In genomic region chr4:136206033-136206893, GRCm38 (mm10) we compare ENCODE assay signal across 8 mouse cellular contexts. TPM values are rescaled to one million over a fixed set of nuclear protein-coding genes. Genes with fewer than 3 reads are reported as not detected.
A peak's percentile ranks its signal among the peaks of the same experiment; 100 is the strongest.
DNase-seq lines count a peak whose midpoint lies in the region; ATAC-seq lines count a peak whose summit lies in the region.

Asap3 (plus strand) TSS chr4:136206365.

- no peaks in the 10 kb centered on the region for H3K9me3 ChIP-seq in hindbrain, embryonic 15.5 days

- peak within 1 kb of the TSS; percentile 100 for H3K4me2 ChIP-seq in hindbrain, embryonic 15.5 days

- no peaks in the 10 kb centered on the region for H3K79me2 ChIP-seq in macrophage (ENCODE audit: inconsistent target)

- no peaks in the 10 kb centered on the region for H3K27me3 ChIP-seq in hindbrain, embryonic 15.5 days

- H3K27ac ChIP-seq in hindbrain, embryonic 15.5 days (replicated peaks): peak within 1 kb of the TSS; percentile 61
- no peak within 1 kb of the TSS for H3K27ac ChIP-seq in macrophage

- under 1% methylated on average over 54 of the region's 54 CpGs for whole genome bisulfite sequencing in hindbrain, embryonic 15.5 days
- 1% methylated on average over 54 of the region's 54 CpGs for WGBS in macrophage (ENCODE audit: missing documents)

- H3K9ac ChIP-seq in hindbrain, embryonic 15.5 days: peak within 1 kb of the TSS; percentile 77

- no peaks in the 10 kb centered on the region for H3K36me3 ChIP-seq in hindbrain, embryonic 15.5 days
- no peaks in the 10 kb centered on the region for H3K36me3 ChIP-seq in macrophage (ENCODE audit: inconsistent target)

- peaks cover 12% of the 10 kb centered on the region for H3K4me1 ChIP-seq in hindbrain, embryonic 15.5 days (replicated peaks)

- DNase-seq in R1 (ENCODE audit: low read depth, low spot score): peak; percentile 98
- DNase-seq in cerebellum, postnatal 25 days: peak; percentile 61 to 86
- peak; percentile 75 to 79 for DNase-seq in frontal cortex, postnatal 36 days (ENCODE audit: low spot score in 2 of 2)
- peak; percentile 77 to 79 for DNase-seq in left cerebral cortex, adult 18-20 months (ENCODE audit: low spot score in 2 of 2)
- DNase-seq in right cerebral cortex, adult 18-20 months: peak; percentile 86
- DNase-seq in urinary bladder, postnatal 10 days (ENCODE audit: low spot score): peak; percentile 97

- H3K4me3 ChIP-seq in hindbrain, embryonic 15.5 days: peak within 1 kb of the TSS; percentile 74
- peak within 1 kb of the TSS; percentile 5; the same call in 1 of the 2 replicates for H3K4me3 ChIP-seq in macrophage (ENCODE audit: inconsistent target)

- ATAC-seq in hindbrain, embryonic 15.5 days (ENCODE audit: low FRiP score, low read depth): peak; percentile 89

RNA-seq across cellular contexts. Expression of gene Asap3, which starts in this region (rescaled TPM):
- polyA plus RNA-seq in hindbrain, embryonic 15.5 days (2015; fragmentation: Nextera tagmentation; extraction: Ambion mirVana): 5.8 and 6.5 TPM in 2 replicates
- total RNA-seq in left cerebral cortex, adult 18-20 months (2021): 1 to 10 TPM; 2.6 to 3.0 TPM
- total RNA-seq in macrophage (2018; cell fraction: chromatin; rRNA removed): 1 to 10 TPM in 2 of 26 experiments, under 1 TPM in 17, not detected in 7; 0.13 to 7.5 (median 0.30) TPM
- under 1 TPM in 20 of 26 experiments, not detected in 6; 0.03 to 0.29 (median 0.06) TPM for total RNA-seq in macrophage (2018; cell fraction: cytosol; rRNA removed)
- total RNA-seq in macrophage (2018; cell fraction: nucleus; rRNA removed): 1 to 10 TPM in 1 of 26 experiments, under 1 TPM in 14, not detected in 11; 0.11 to 4.8 (median 0.19) TPM
- 0.04 to 0.09 TPM (median 0.07 TPM) in 3 replicates for polyA plus RNA-seq in macrophage (2018)
